Mouse (Mus musculus) neural tube, embryonic 10.5 days (tissue): ENCODE data around the gene Cldn14.

Experiments used
- DNase-seq: peaks from one replicate; pipeline ENCODE4 v3.0.0-alpha.2; 2017; ENCODE audit warnings: low spot score; ENCODE audit errors: extremely low spot score

The Cldn14 gene

DNA sequence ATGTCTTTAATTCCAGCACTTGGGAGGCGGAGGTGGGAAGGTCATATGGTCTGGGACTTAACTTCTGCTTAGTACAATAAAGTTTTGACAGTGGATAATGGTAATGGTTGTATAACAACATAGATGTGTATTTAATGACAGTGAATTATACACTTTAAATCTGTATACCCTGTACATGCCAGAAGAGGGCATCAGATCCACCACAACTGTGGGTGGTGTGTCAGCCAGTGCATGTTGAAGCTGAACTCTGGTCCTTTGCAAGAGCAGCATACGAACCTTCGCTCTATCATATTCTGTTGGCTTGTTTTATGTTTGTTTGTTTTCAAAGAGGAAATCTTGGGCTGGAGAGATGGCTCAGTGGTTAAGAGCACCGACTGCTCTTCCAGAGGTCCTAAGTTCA lies 61.2 kb downstream of the Cldn14 start:
- no peak for DNase-seq

- DNase-seq: no peak
These were observed 64.3 kb downstream of the Cldn14 start for GRCm38 (mm10) chr16:93944301-93944700.

DNA sequence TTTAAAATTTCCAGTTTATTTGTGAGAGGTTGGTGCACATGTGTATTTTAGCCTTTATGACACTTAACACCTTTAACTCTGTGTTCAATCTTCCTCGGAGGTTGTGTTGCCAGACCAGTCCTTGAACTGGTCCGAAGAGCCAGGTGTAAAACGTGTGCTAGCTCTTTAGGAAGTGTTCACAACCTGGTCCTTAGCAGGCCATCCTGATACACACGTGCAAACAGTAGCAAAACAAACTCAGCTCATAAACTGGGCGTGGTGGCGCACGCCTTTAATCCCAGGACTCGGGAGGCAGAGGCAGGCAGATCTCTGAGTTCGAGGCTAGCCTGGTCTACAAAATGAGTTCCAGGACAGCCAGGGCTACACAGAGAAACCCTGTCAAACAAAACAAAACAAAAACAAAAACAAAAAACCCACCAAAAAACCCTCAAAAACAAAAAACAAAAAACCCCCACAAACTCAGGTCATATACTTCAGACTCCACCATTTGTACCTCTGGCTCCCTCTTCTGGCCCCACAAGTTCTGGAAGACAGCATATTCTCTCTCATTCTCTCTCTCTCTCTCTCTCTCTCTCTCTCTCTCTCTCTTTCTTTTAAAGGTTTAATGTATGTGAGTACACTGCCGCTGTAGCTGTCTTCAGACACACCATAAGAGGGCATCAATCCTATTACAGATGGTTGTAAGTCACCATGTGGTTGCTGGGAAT lies 65.7 kb downstream of the Cldn14 start:
- no peak for DNase-seq

DNA sequence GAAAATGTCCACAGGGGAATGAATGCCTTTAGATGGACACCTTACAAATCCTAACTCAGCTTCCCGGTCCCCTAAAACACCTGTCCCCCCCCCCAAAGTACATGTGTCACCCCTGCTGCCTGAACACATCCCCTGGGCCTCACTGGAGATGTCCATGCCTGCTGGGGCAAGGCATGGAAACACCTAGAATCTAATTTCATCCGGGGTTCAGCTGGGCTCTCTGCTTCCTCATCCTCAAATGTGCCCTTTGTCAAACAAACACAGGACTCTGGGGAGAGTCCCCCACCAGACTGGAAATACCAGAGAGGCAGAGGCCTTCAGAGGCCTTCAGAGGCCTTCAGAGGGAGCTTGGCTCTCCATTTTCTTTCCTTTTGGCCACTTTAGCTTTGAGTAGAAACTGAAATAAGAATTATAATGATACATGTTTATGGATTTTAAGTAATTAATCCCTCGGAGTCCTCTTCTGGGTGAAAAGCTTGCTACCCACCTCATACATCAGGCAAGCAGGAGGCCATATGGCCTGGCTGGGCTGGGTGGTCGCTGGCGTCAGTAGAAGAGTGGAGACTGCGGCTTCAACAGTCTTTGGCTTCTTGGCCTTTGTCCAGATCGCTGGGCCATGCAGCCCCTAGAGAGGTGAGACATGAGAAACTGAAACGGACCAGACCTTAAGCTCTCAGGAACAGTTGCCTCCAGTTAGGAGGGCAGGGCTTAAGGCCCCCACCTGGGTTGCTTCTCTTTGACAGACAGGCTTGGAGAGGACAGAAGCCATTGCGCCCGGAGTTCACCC lies 66.7 kb downstream of the Cldn14 start:
- no peak for DNase-seq

- no peak for DNase-seq
These were observed 68.7 kb downstream of the Cldn14 start for GRCm38 (mm10) chr16:93939961-93940360.

DNA sequence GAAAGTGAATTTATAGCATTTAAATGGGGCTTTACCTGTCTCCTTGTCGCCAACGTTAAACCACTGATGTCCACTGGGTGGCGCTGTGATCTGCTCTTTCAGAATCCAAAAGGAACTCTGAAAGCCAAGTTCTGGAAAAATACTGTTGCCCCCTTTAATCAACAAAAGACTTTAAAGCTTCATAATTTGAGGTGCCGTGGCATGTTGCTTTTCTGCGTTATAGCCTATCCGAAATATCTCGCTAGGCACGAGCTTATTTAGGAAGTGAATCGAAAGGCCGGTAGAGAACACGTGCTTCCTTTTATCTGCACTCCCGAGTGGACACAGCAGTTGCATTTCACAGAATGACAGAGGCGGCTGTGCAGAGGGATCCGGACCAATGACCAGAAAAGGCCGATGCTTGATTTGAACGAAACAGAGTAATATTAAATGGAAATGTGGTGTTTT lies 70.2 kb downstream of the Cldn14 start:
- peak; percentile 87 for DNase-seq

DNA sequence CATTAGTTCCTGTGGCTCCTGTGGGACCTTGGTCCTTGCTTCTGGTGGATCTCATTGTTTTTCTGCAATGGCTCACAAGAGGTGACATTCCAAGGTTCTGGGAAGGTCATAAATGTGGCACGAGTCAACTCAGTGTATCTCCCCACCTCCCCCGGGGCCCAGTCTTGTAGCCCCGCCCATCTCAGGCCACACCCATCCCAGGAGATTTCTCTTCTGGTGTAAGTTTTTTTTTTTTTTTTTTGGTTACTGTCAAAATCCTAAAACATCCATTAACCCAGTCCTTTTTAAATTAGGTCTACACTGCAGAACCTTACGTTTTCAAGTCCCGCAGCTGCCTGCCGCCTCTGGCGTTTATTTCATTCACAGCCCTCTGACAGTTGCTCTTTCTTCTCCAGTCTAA lies 73.6 kb downstream of the Cldn14 start:
- no peak for DNase-seq

DNA sequence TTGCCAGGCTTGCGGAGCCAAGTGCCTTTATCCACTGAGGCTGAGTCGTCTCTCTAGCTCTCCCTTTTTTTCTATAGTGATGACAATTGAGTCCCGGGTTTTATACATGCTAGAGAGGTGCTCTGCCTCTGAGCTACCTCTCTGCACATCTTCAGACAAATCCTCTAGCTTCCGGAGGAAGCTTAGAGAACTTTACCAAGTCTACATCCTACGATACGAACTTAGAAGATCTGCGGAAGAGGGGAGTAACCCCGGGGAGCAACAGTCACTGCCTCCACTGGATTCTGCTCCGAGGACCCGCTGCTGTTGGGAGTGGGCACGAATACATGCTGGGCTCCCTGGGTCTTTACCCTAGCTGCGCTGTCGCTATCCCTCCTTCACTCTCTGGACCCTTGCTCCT lies 74.0 kb downstream of the Cldn14 start:
- no peak for DNase-seq

DNA sequence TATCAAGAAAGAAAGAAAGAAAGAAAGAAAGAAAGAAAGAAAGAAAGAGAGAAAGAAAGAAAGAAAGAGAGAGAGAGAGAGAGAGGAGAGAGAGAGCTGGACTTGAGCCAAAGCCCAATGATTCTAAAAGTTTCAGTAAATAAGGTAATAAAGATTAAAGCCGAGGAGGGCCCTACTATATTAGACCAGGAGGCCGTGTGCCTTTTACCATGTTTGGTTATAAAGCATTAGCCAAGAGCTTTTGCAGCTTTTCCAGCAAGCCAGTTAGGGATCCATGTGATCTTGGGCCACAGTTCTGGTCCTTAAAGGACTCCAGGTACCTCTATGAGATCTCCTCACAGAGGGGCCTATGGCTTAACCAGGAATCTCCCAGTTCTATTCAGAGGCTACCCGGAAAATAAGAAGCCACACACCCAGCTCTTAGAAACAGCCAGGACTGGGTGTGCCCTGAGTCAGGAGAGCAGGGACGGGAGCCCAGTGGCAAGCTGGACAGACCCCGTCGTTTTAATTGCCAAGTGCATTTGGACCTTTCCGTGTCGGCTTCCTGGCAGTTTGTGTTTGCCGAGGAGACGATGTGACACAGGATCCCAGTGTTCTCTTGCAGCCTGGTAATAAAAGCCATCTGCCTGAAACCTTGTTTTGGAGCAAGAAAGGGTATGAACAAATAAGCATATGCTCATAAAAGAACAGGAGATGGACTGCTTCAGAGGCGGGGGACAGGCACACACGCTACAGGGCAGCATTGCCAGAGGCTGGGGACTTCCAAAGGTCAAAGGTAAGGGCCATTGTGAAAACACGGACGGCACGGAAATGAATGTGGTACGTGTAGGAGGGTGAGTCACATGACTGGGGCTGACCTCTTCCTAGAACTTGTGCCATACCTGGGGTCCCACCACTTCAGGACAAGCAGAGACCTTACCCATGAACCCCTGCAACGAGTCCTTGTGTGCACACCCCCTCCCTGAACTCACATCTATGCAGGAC lies 76.2 kb downstream of the Cldn14 start:
- DNase-seq: no peak

DNA sequence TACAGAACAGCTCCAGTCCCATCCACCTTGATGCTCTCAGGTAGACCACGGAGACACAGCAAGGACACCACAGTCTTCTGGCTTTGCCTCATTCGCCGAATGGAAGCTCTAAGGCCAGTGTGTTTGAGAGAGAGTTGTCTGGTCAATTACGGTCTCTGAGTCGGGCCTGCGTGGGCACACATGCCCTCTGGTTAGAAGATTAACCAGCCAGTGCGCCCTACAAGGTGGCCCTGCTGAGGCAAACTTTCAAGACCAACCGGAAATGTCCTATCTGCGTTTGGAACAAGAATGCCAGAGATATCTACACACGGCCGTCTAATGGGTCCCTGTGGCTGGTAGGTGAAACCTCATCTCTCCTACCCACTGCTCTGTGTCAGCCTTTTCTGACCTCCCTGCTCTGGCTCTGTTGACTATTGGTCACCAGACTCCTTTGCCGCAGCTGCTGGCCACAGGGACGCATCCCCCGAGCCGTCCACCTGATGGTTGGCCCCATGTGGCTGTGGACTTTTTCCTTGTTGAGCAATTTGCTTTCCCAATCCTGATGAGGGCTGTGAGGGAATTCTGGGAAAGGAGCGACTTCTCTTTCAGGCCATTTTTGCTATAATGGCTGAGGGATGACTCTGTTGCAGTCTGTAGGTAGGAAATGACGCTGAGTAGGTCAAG lies 79.1 kb downstream of the Cldn14 start:
- DNase-seq: no peak

- no peak for DNase-seq
These were observed 82.9 kb downstream of the Cldn14 start for GRCm38 (mm10) chr16:93925684-93926247.

- no peak for DNase-seq
These were observed 84.8 kb downstream of the Cldn14 start for GRCm38 (mm10) chr16:93923788-93924187.

- DNase-seq: no peak
These were observed 85.7 kb downstream of the Cldn14 start for GRCm38 (mm10) chr16:93922835-93923389.

DNA sequence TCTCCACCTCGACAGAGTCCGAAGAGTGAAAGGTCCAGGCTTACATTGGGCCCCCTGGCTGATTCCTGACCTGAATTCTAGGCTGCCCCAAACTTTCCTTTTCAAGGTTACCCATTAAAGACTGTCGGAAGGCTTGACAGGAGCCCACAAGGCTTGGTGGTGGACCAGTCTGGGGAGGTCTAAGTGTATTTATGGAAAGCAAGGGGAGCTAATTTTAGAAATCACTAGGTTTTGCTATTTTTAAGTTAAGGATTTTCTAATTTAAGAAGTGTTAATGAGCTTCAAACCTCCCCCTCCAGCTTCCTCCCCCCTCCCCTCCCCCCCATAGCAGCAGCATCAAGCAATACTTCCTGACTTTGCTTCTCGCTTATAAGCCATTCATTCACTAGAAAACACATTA lies 88.0 kb downstream of the Cldn14 start:
- no peak for DNase-seq

GRCm38 (mm10) chr16:93919189-93919588 lies 89.4 kb downstream of the Cldn14 start:
- no peak for DNase-seq

DNA sequence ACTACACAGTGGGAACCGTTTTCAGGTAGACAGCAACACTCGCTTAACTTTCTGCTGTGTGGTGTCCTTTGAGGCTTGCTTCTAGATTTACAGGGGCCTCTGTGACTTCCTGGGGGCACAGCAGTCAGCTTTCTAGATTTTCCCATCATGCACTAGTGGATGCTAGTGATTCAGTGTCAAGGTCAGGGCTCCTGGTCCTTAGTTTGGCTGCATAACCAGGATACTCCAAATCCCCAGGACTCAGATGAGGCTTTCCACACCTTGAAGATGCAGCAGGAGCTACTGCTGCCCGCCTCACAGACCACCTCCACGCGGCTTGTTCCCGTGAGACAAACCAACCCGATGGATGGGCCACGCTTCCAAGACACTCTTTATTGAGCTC lies 90.0 kb downstream of the Cldn14 start:
- no peak for DNase-seq

- peak; percentile 91 for DNase-seq
These were observed 90.6 kb downstream of the Cldn14 start for GRCm38 (mm10) chr16:93917712-93918678.

GRCm38 (mm10) chr16:93915338-93915849 lies 93.2 kb downstream of the Cldn14 start:
- no peak for DNase-seq
